Mouse (Mus musculus): ENCODE measurements around the gene Myh10.

DNA sequence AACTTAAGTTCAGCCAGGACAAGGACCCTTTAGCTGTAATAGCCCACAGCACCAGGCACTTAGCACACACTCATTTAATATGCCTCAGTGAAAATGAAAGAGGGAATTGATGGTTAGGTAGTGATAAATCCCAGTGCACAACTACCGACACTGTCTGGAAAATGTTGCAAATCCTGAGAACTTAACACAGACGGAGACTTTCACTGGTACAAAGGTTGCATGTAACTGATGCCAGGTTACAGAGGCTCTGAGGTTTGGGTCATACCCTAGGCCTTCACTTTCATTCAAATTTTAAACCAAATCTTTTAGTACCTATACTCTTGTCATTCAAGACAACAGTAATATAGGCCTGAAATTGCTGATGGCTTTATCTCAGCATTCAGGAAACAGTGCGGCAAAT lies 166.0 kb downstream of the Myh10 start:
- TF ChIP-seq CTCF (IDR thresholded peaks at IDR 0.05) (no peak), POLR2A (IDR thresholded peaks at IDR 0.05; ENCODE audit: insufficient read depth, low read depth, low read length) (no peak)

Data from heart, adult 2 months (tissue).